Mouse (Mus musculus) ES-Bruce4 (cell line): ENCODE results near the gene Vmn1r71. TPM values are rescaled to one million over a fixed set of nuclear protein-coding genes. Genes with fewer than 3 reads are reported as not detected.
"Not testable (repeated sequence)": the region's sequence is repeated elsewhere in the genome, so short reads cannot be mapped to it uniquely, and the experiment has no call there.

Experiments used
- H3K27ac ChIP-seq: 2 replicates; pipeline ENCODE4 v1.5.1; 2012; ENCODE audit warnings: low read length, inconsistent platforms; ENCODE audit not compliant: insufficient read depth
- H3K27me3 ChIP-seq: 2 replicates; pipeline ENCODE4 v1.6.1; 2012; ENCODE audit warnings: mild to moderate bottlenecking, low read length, inconsistent platforms; ENCODE audit not compliant: control insufficient read depth, poor library complexity, insufficient read depth, severe bottlenecking
- H3K36me3 ChIP-seq: 2 replicates; pipeline ENCODE4 v1.6.1; 2012; ENCODE audit warnings: inconsistent platforms, mild to moderate bottlenecking, low read length, moderate library complexity; ENCODE audit not compliant: control insufficient read depth, poor library complexity, insufficient read depth, severe bottlenecking
- H3K4me1 ChIP-seq: one replicate; pipeline ENCODE4 v1.8.1; 2011; ENCODE audit warnings: low read length; ENCODE audit not compliant: control insufficient read depth, insufficient read depth
- H3K4me3 ChIP-seq: 2 replicates; pipeline ENCODE4 v1.5.1; 2011; ENCODE audit warnings: low read depth, mild to moderate bottlenecking, low read length
- H3K9ac ChIP-seq: 2 replicates; pipeline ENCODE4 v1.6.1; 2012; ENCODE audit warnings: low read depth, mild to moderate bottlenecking, inconsistent platforms; ENCODE audit not compliant: poor library complexity, severe bottlenecking
- H3K9me3 ChIP-seq: replicated peaks from 2 replicates; pipeline ENCODE4 v1.6.1; 2012; ENCODE audit warnings: mild to moderate bottlenecking, low read length, inconsistent platforms; ENCODE audit not compliant: control insufficient read depth, poor library complexity, insufficient read depth, severe bottlenecking
- CTCF ChIP-seq: IDR thresholded peaks from one replicate; pipeline ENCODE4 v1.8.1; 2011; ENCODE audit warnings: low read depth, low read length
- EP300 ChIP-seq: IDR thresholded peaks from 2 replicates; pipeline ENCODE4 v1.6.1; 2011; ENCODE audit warnings: low read depth, low read length; ENCODE audit not compliant: insufficient read depth
- POLR2A ChIP-seq: IDR thresholded peaks from one replicate; pipeline ENCODE4 v1.8.1; 2011; ENCODE audit warnings: low read length; ENCODE audit not compliant: insufficient read depth
- polyA plus RNA-seq: library from polyadenylated mRNA; stranded (reverse); fragments of >200 nt; gene quantifications from 2 replicates; pipeline ENCODE4 v1.2.4, GENCODE M21; 2011; ENCODE audit warnings: low read depth; ENCODE audit not compliant: missing spikeins, insufficient read depth, insufficient read length

Vmn1r71 gene
- polyA plus RNA-seq = not detected in 2 replicates

DNA sequence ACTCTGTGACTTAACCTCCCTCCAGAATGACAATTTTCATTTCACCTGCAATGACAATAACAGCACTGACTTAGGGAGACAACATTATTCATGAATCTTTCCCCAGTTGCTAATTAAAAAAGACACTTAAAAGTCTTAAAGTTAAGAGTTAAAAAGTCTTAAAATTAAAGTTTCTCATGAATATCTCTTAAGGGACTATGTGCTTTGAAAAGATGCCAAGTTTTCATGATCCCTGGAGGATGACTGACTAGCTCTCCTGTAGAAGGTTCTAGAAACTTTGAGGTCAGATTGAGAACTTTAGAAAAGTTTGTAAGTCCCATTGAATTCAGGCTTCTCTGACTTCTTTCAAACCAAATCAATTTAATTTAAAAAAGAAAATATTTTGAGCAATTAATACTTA lies at the start of gene Vmn1r71:
Vmn1r71 (minus strand) TSS at position 101 of the 400 bp plus-strand sequence.
- no peaks in the 10 kb centered on the region for H3K27me3 ChIP-seq
- 0 out of 2 replicates have a peak, but pooled peaks cover 6% of the 10 kb centered on the region for H3K9me3 ChIP-seq
- no peaks in the 10 kb centered on the region for H3K4me1 ChIP-seq
- H3K9ac ChIP-seq = no peak within 1 kb of the TSS
- TF ChIP-seq POLR2A (no peak), EP300 (no peak), CTCF (no peak)
- H3K4me3 ChIP-seq = no peak within 1 kb of the TSS
- H3K36me3 ChIP-seq = no peaks in the 10 kb centered on the region
- H3K27ac ChIP-seq = no peak within 1 kb of the TSS

DNA sequence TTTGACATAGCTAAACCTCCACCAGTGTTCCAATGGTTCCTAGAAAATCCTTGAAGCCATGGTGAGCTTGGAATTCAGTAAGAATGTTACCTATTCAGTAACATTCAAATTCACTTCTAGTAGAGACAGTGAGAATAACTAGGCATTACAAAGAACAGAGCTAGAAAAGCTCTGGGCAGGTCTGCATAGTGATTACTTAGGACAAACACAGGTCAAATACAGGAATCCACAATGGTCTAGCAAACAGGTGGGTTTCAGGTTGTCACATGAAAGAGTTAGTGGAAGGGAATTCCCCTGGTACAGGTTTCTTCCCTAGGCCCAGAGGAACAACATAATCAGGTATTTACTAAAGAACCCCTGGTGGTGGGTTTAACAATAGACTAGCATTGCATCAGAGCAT lies 3.4 kb upstream of the Vmn1r71 start:
- H3K9me3 ChIP-seq, H3K27me3 ChIP-seq, H3K27ac ChIP-seq, H3K4me1 ChIP-seq, H3K4me3 ChIP-seq, H3K9ac ChIP-seq, H3K36me3 ChIP-seq: not testable (repeated sequence)

Other genes starting within 250 kb of the Vmn1r71 start
- not detected in 2 replicates for gene Vmn1r68, start 195.9 kb downstream of the Vmn1r71 start, polyA plus RNA-seq
- not detected in 2 replicates for gene Vmn1r69, start 140.7 kb downstream of the Vmn1r71 start, polyA plus RNA-seq
- gene Vmn1r70, start 122.8 kb downstream of the Vmn1r71 start, polyA plus RNA-seq = not detected in 2 replicates
- gene Nlrp4b, start 66.6 kb downstream of the Vmn1r71 start, polyA plus RNA-seq = not detected in 2 replicates
- gene Zscan4b, start 150.7 kb upstream of the Vmn1r71 start, polyA plus RNA-seq = 1.1 TPM in 1 of 2 replicates, not detected in the other